In the genomic region with DNA sequence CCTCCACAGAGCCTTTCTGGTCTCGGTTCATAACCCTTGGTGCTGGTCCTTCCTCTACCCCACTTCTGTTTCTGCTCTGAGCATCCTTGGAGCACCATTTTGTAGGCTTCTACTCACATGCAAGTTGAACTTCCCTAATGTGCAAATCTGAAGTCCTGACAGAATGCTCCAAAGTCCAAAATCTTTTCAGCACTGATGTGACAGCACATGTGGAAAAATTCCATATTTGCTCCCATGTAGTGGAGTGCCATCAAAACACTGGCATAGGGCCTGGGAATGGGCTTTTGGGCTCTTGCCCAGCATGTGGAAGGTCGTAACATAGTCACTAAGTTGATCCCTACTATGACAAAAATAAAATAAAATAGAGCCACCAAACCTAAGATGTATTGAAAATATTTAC, we compare ENCODE assay signal across 13 mouse cellular contexts. TPM values are rescaled to one million over a fixed set of nuclear protein-coding genes. Genes with fewer than 3 reads are reported as not detected.
"Had no signal": no experiment of that assay in that cellular context is flagged by ENCODE, and none has a peak within 500 bp of the region (broad histone marks: within the 10 kb centered on the region; RNA-seq: fewer than 3 reads in every experiment).

No protein-coding gene starts in this region.

- H3K9me3 ChIP-seq: kidney, embryonic 15.5 days; liver, embryonic 12.5 days; liver, embryonic 15.5 days; midbrain, embryonic 13.5 days had no signal

- H3K36me3 ChIP-seq: kidney, embryonic 15.5 days; liver, embryonic 12.5 days; liver, embryonic 15.5 days; midbrain, embryonic 13.5 days had no signal

- H3K4me1 ChIP-seq: liver, embryonic 12.5 days; liver, embryonic 15.5 days; midbrain, embryonic 13.5 days had no signal

- H3K4me3 ChIP-seq: kidney, embryonic 15.5 days; left cerebral cortex, adult 2 months; liver, embryonic 12.5 days; liver, embryonic 15.5 days; midbrain, embryonic 13.5 days had no signal

- ATAC-seq: liver, embryonic 12.5 days; midbrain, embryonic 13.5 days had no signal

- H3K4me2 ChIP-seq: kidney, embryonic 15.5 days; liver, embryonic 12.5 days; liver, embryonic 15.5 days; midbrain, embryonic 13.5 days had no signal

- DNase-seq: kidney, adult 8-10 months; kidney, postnatal 10 days; kidney, postnatal 36 days; layer of hippocampus, postnatal 36 days; lung, adult 18-20 months; thymus, adult 18-20 months; thymus, postnatal 36 days had no signal

- H3K27me3 ChIP-seq: kidney, embryonic 15.5 days; liver, embryonic 12.5 days; liver, embryonic 15.5 days; midbrain, embryonic 13.5 days had no signal

- H3K27ac ChIP-seq: kidney, embryonic 15.5 days; left cerebral cortex, adult 2 months; liver, embryonic 12.5 days; liver, embryonic 15.5 days; macrophage; midbrain, embryonic 13.5 days had no signal

- H3K9ac ChIP-seq: kidney, embryonic 15.5 days; liver, embryonic 12.5 days; liver, embryonic 15.5 days; midbrain, embryonic 13.5 days had no signal

RNA-seq across cellular contexts. Expression of a gene that starts 3.8 kb away (rescaled TPM):
- polyA plus RNA-seq: macrophage had no signal
